Mouse (Mus musculus): ENCODE measurements around the gene Prrt2.

The Prrt2 gene

DNA sequence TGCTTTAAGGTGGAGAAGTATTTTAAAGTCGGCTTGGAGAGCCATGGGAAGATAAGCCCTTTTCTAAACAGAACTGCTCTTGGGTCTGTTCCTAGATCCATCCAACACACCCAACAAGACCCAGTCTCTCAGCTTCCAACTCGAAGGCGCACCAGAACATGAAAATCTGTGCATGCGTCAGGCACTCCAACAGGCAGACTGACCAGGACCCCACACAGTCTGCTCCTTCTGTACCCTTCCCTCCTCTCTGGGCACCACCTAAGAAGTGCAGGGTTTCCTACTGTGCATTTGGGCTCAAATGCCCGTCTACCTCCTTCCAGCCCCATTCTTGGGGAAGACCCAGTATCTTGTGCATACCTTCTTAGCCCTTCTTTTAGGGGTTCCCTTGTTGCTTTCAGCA, 520 bp downstream of the Prrt2 start:
- DNase-seq (ENCODE audit: inconsistent age in 2 of 2, low spot score in 1 of 2) = no peak

- no peak for DNase-seq (ENCODE audit: inconsistent age in 2 of 2, low spot score in 1 of 2)
Observed at GRCm38 (mm10) chr7:127020031-127020430, 980 bp downstream of the Prrt2 start.

DNA sequence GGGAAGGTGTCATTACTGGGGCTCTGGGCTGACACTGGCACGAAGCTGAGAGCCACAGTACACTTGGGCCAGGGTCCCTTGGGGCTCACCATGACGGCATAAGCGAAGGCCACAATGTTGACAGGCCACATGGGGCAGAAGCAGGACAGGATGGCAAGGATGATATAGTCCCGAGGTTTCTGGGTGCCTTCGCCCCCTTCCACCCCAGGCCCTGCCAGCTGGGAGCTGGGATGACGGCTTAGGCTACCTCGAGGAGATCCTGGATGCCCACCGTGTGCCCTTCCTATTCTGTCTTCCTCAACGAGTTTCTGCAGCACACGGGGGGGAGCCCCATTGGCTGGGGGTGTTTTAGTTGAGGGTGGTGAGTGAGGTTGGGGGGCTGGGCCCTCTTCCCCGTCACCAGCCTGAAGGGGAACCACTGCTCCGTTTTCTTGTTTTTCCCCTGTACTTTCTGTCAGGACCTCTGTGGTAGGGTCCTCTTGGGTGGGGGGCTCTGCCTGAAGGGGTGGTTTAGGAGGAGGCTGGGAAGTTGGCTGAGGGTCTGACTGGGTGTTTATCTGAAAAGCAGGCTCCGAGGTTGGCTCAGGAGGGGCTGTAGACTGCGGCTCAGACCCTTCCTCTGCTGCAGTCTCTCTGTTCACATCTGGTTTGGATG, 1.6 kb downstream of the Prrt2 start:
- no peak for DNase-seq (ENCODE audit: inconsistent age in 2 of 2, low spot score in 1 of 2)

- peak; percentile 40 to 41 for DNase-seq (ENCODE audit: inconsistent age in 2 of 2, low spot score in 1 of 2)
Observed at GRCm38 (mm10) chr7:127018416-127019305, 2.4 kb downstream of the Prrt2 start.

DNA sequence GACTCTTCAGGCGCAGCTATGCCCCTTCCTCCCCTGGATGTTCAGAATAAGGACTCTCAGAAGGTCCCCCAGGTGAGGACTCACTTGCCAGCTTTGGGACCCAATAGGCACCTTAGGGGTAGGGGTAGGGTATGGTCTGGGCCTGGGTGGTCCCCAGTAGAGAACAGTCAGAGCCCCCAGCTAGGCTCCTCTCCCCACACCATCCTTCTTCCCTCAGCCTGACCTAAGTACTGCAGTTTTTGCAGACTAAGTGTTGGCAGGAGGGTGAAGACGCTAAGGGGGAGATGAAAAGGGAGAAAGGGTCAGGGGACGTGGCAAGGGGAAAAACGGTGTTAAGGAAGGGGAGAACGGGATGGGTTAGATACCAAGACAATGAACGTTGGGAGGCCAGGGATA, 3.1 kb downstream of the Prrt2 start:
- DNase-seq (ENCODE audit: inconsistent age in 2 of 2, low spot score in 1 of 2) = peak in 1 of 2 experiments; percentile 57

DNA sequence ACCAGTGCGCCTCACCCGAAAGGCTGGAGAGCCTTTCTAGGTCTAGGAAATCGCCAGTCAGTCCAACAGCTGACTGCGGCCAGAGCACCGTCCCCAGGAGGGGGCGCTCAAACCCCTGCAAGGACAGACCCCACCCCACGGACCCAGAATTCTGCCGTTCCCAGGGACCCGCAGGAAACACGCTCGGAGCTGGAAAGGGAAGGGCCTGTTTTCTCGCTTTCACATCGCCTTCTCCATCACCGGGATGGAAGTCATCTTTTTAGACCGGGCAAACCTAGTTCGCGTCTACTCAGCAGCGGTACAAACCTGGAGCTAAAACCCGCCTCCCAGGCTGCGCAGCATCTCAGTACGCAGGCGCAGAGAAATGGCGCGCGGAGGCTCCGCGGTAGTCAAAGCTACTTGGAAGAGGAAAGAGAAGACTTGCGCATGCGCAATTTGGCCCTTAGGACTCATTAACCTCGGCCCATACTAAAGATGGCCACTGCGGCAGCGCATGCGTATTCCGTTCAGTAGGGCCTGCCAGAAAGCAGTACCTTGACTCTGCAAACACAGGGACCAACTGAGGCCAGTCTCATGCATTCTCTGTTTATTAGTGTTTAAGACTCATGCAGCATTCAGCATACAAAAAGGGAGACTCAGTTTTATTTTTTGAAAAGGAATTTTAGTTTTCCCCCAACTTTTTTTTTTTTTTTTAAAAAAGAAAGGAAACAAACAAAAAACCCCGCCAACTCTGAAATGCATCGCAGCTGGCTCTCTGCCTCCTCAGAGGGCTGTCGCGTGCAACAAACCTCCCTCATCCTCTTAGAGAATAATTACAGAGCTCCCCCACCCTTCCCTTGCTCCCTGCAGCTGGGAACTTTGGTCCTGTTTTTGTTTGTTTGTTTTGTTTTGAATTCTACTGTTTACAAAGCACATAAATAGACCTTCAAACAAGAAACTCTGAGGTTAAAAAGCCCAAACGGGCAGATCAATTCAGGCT, 3.8 kb downstream of the Prrt2 start, which contains the start of gene Pagr1a:
Pagr1a (minus strand) TSS at position 382 of the 979 bp plus-strand sequence.
- DNase-seq (ENCODE audit: inconsistent age in 2 of 2, low spot score in 1 of 2) = peak; percentile 97 to 99

- peak in 1 of 2 experiments; percentile 83 for DNase-seq (ENCODE audit: inconsistent age in 2 of 2, low spot score in 1 of 2)
Observed at GRCm38 (mm10) chr7:127016486-127016938, 4.5 kb downstream of the Prrt2 start.

GRCm38 (mm10) chr7:127016481-127016485, 4.7 kb downstream of the Prrt2 start, which contains the start of gene Pagr1b:
Gene Pagr1b, minus strand, starts transcription at chr7:127016484.
- no peak for DNase-seq (ENCODE audit: inconsistent age in 2 of 2, low spot score in 1 of 2)

DNA sequence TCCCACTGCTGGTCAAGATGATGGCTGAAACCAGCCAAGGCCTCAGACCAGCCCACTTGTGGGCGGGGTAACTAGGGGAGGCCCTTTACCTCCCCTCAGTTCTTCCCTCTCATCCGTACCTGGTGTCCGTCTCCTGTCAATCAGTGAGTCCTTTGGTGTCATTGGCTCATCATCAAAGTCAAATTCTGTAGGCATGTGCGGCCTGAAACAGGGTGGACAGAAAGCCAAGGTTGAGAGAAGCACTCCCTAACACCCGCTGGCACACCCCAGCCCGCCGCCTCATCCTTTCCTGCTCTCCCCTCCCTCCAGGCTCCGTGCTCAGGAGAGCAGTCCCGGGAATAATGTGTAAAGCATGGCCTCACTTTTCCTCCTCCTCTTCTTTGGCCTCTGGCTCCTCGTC, 4.9 kb downstream of the Prrt2 start:
- peak in 1 of 2 experiments; percentile 78 for DNase-seq (ENCODE audit: inconsistent age in 2 of 2, low spot score in 1 of 2)

DNA sequence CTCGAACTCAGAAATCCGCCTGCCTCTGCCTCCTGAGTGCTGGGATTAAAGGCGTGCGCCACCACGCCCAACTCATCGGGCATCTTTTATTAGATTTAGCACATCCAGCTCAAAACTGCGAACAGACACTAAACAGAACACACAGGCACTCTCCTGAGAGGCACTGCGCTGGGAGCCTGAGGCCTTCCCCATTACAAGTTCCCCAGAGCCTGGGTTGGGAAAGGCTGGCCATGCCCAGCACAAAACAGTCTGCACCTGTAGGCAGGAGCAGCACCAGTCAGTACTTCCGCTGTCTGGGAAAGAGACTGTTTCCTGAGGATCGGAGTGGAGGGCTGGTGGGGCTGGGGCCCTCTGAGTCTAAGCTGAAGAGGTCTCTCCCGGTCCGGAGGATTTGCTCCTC, 6.0 kb downstream of the Prrt2 start:
- DNase-seq (ENCODE audit: inconsistent age in 2 of 2, low spot score in 1 of 2) = peak in 1 of 2 experiments; percentile 46

DNA sequence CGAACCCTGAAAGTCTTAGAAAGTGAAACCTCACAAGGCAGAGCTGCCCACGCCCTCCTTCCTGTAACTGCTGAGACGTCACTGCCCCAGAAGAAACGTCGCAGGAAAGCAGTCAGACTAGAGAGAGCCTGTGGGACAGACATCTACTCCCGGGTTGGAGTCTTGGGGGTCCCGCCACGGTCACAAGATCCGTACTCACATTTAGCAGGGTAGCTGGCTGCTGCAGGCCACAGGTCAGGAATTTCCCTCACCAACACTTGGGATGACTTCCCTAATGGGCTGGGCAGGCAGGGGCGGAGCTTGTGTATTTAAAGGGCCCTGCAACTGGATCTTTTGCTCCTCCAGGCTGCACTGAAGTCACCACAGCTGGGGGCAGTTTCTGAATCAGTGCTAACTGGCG, 6.7 kb downstream of the Prrt2 start, which contains the start of gene Mvp:
Mvp (minus strand) TSS at position 302 of the 400 bp plus-strand sequence.
- peak; percentile 82 to 94 for DNase-seq (ENCODE audit: inconsistent age in 2 of 2, low spot score in 1 of 2)

- DNase-seq (ENCODE audit: inconsistent age in 2 of 2, low spot score in 1 of 2) = peak in 1 of 2 experiments; percentile 48
Observed at GRCm38 (mm10) chr7:127013385-127013784, 7.6 kb downstream of the Prrt2 start.

- DNase-seq (ENCODE audit: inconsistent age in 2 of 2, low spot score in 1 of 2) = peak in 1 of 2 experiments; percentile 45
Observed at GRCm38 (mm10) chr7:127012845-127013244, 8.2 kb downstream of the Prrt2 start.

- peak; percentile 41 to 85 for DNase-seq (ENCODE audit: inconsistent age in 2 of 2, low spot score in 1 of 2)
Observed at GRCm38 (mm10) chr7:127012374-127012773, 8.6 kb downstream of the Prrt2 start.

GRCm38 (mm10) chr7:127011717-127012116, 9.3 kb downstream of the Prrt2 start:
- DNase-seq (ENCODE audit: inconsistent age in 2 of 2, low spot score in 1 of 2) = peak in 1 of 2 experiments; percentile 57

- peak in 1 of 2 experiments; percentile 70 for DNase-seq (ENCODE audit: inconsistent age in 2 of 2, low spot score in 1 of 2)
Observed at GRCm38 (mm10) chr7:127011051-127011450, 10.0 kb downstream of the Prrt2 start.

GRCm38 (mm10) chr7:127009307-127010085, 11.5 kb downstream of the Prrt2 start:
- peak in 1 of 2 experiments; percentile 69 for DNase-seq (ENCODE audit: inconsistent age in 2 of 2, low spot score in 1 of 2)

DNA sequence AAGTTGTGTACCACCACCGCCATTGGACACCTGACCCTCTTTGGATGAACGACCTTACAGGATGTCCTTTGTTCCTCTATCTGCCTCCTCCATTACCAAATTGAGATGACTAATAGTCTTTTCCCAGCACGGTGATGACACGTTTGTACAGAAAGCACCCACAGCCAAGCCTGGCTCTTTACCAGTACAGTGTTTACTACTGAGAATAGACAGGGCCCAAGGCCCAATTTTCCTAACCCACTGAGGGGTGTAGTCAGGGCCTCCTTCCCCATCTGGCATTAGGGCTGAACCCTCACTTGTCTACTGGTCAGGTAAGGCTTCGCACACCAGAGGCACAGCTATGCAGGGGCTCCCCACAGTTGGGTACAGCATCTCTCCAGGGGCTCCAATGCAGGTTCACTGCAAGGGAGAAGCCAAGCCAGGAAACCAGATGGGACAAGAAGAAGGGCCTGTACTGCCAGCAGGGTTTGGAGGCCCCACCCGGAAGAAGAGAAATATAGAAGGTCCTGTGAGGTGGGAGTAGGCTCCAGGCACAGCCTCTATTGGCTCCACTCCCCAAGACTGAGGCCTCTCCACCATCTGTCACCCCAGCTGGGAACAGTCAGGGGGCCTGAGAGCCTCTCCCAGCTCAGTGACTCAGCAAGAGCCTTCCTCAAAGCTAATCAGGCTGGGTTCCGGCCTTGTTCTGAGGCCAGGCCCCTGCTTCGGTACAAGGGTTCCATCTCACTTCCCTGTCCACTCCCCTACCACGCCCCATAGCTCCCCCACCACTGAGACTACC, 12.6 kb downstream of the Prrt2 start:
- DNase-seq (ENCODE audit: inconsistent age in 2 of 2, low spot score in 1 of 2) = peak; percentile 73 to 90

DNA sequence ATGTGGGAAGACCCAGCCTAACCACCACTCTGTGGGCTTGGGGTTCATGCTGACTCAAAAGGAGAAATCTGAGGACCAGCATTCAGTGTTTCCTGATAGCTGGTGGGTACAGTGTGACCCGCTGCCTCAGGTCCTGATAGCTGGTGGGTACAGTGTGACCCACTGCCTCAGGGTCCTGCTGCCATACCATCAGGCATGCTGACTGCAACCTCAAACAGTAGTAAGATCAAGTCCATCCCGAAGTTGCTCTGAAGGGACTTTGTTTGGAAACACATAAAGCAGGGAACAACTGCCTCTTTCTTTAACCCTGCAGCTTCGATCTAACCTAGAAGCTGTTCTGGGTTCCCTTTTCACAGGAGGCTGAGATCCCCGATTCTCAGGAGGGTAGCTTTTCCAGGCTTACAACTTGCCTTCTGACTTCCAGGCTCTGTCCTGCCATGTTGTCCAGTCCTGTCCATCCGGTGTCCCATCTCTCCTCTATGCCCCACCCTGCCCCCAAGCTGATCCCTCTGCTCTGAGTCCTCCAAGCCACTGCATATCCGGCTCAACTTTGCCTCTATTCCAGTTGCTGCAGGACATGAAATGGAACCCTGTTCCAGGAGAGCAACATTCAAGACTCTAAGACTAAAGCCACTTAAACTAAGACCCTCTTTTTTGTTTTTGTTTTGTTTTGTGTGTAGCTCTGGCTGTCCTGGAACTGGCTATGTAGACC, 13.5 kb downstream of the Prrt2 start:
- DNase-seq (ENCODE audit: inconsistent age in 2 of 2, low spot score in 1 of 2) = peak in 1 of 2 experiments; percentile 47
